Mouse (Mus musculus): Measurements from ENCODE around the gene Btbd3. TPM values are rescaled to one million over a fixed set of nuclear protein-coding genes. Genes with fewer than 3 reads are reported as not detected.

Btbd3 gene
- polyA plus RNA-seq, 1 experiment from 2014 or later: 19.6 TPM

GRCm38 (mm10) chr2:138555106-138555862, 298.9 kb downstream of the Btbd3 start:
- no peaks in the 10 kb centered on the region for H3K9me3 ChIP-seq (ENCODE audit: control insufficient read depth, low read length)
- H3K27ac ChIP-seq (ENCODE audit: low read depth, low read length): no peak overlapping the region
- H3K9ac ChIP-seq (ENCODE audit: low read length): no peak overlapping the region
- H3K4me1 ChIP-seq (ENCODE audit: control insufficient read depth, insufficient read depth, low read length): no peaks in the 10 kb centered on the region
- ATAC-seq (ENCODE audit: insufficient read depth, low FRiP score, low TSS enrichment): no peak
- no peak for DNase-seq (ENCODE audit: low spot score)
- H3K27me3 ChIP-seq (ENCODE audit: control insufficient read depth, insufficient read depth, low read length): no peaks in the 10 kb centered on the region
- WGBS: 86% methylated on average over 11 of the region's 11 CpGs
- H3K4me3 ChIP-seq (ENCODE audit: low read depth, low read length): no peak overlapping the region
- no peaks in the 10 kb centered on the region for H3K36me3 ChIP-seq (ENCODE audit: control insufficient read depth, insufficient read depth, low read length)
- no peak overlapping the region for H3K4me2 ChIP-seq (ENCODE audit: low read depth)

DNA sequence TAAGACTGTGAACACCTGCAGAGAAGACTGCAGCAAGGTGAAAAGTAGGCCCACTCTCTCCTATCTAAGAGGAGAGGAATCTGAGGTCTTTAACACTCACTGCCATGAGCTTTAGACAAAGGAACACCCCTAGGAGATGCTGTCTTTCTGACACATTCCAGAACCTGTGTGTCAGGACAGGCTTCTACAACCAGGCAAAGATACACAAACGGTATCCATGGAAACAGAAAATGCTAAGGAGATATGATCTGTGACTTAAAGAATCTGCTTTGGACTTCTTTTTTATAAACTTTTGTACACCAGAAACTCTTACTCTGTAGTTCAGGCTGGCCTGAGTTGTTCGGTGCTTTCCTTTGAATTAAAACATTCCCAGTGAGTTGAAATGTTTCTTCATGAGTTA, 329.6 kb downstream of the Btbd3 start:
- H3K4me2 ChIP-seq (ENCODE audit: low read depth): no peak overlapping the region
- H3K36me3 ChIP-seq (ENCODE audit: control insufficient read depth, insufficient read depth, low read length): no peaks in the 10 kb centered on the region
- 93% methylated on average over 2 of the region's 2 CpGs for WGBS
- H3K4me1 ChIP-seq (ENCODE audit: control insufficient read depth, insufficient read depth, low read length): no peaks in the 10 kb centered on the region
- no peak overlapping the region for H3K4me3 ChIP-seq (ENCODE audit: low read depth, low read length)
- H3K9me3 ChIP-seq (ENCODE audit: control insufficient read depth, low read length): no peaks in the 10 kb centered on the region
- ATAC-seq (ENCODE audit: insufficient read depth, low FRiP score, low TSS enrichment): no peak
- no peaks in the 10 kb centered on the region for H3K27me3 ChIP-seq (ENCODE audit: control insufficient read depth, insufficient read depth, low read length)
- no peak overlapping the region for H3K27ac ChIP-seq (ENCODE audit: low read depth, low read length)
- DNase-seq (ENCODE audit: low spot score): no peak
- no peak overlapping the region for H3K9ac ChIP-seq (ENCODE audit: low read length)

GRCm38 (mm10) chr2:138587335-138587734, 331.0 kb downstream of the Btbd3 start:
- Histone ChIP-seq H3K27me3 (ENCODE audit: control insufficient read depth, insufficient read depth, low read length) (no peaks in the 10 kb centered on the region), H3K27ac (ENCODE audit: low read depth, low read length) (no peak overlapping the region), H3K9ac (ENCODE audit: low read length) (no peak overlapping the region), H3K4me1 (ENCODE audit: control insufficient read depth, insufficient read depth, low read length) (no peaks in the 10 kb centered on the region), H3K4me2 (ENCODE audit: low read depth) (no peak overlapping the region), H3K36me3 (ENCODE audit: control insufficient read depth, insufficient read depth, low read length) (no peaks in the 10 kb centered on the region), H3K4me3 (ENCODE audit: low read depth, low read length) (no peak overlapping the region), H3K9me3 (ENCODE audit: control insufficient read depth, low read length) (no peaks in the 10 kb centered on the region)
- DNase-seq (ENCODE audit: low spot score) (no peak), ATAC-seq (ENCODE audit: insufficient read depth, low FRiP score, low TSS enrichment) (no peak)
- WGBS: 90% methylated on average over 2 of the region's 2 CpGs

- H3K36me3 ChIP-seq (ENCODE audit: control insufficient read depth, insufficient read depth, low read length): no peaks in the 10 kb centered on the region
- no peaks in the 10 kb centered on the region for H3K9me3 ChIP-seq (ENCODE audit: control insufficient read depth, low read length)
- no peak overlapping the region for H3K27ac ChIP-seq (ENCODE audit: low read depth, low read length)
- H3K4me3 ChIP-seq (ENCODE audit: low read depth, low read length): no peak overlapping the region
- no peak overlapping the region for H3K4me2 ChIP-seq (ENCODE audit: low read depth)
- H3K4me1 ChIP-seq (ENCODE audit: control insufficient read depth, insufficient read depth, low read length): no peaks in the 10 kb centered on the region
- DNase-seq (ENCODE audit: low spot score): no peak
- ATAC-seq (ENCODE audit: insufficient read depth, low FRiP score, low TSS enrichment): no peak
- H3K9ac ChIP-seq (ENCODE audit: low read length): no peak overlapping the region
- no peaks in the 10 kb centered on the region for H3K27me3 ChIP-seq (ENCODE audit: control insufficient read depth, insufficient read depth, low read length)
- WGBS: 85% methylated on average over 7 of the region's 7 CpGs
Observed at GRCm38 (mm10) chr2:138587795-138588545, 331.6 kb downstream of the Btbd3 start.

- Histone ChIP-seq H3K27ac (ENCODE audit: low read depth, low read length) (no peak overlapping the region), H3K4me1 (ENCODE audit: control insufficient read depth, insufficient read depth, low read length) (no peaks in the 10 kb centered on the region), H3K36me3 (ENCODE audit: control insufficient read depth, insufficient read depth, low read length) (no peaks in the 10 kb centered on the region), H3K27me3 (ENCODE audit: control insufficient read depth, insufficient read depth, low read length) (no peaks in the 10 kb centered on the region), H3K4me2 (ENCODE audit: low read depth) (no peak overlapping the region), H3K4me3 (ENCODE audit: low read depth, low read length) (no peak overlapping the region), H3K9me3 (ENCODE audit: control insufficient read depth, low read length) (no peaks in the 10 kb centered on the region), H3K9ac (ENCODE audit: low read length) (no peak overlapping the region)
- 84% methylated on average over 3 of the region's 3 CpGs for WGBS
- ATAC-seq (ENCODE audit: insufficient read depth, low FRiP score, low TSS enrichment) (no peak), DNase-seq (ENCODE audit: low spot score) (no peak)
Observed at GRCm38 (mm10) chr2:138589105-138589504, 332.7 kb downstream of the Btbd3 start.

DNA sequence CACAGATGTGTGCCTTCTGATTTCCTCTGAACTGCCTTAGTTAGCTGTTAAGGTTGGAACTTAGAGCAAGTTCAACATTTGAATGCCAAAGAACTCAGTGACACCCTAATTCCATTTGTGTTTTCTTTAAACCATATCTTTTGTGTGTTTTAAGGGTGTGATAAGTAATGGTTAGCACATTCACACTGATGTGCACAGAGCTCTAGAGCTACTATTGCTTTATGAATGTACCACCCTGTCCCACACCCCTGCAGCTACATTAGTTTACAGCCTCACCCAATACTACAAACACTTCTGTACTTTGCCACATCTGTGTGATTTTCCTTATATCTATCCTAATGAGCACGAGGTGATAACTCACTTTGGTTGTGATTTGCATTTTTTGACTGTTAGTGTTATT, 333.9 kb downstream of the Btbd3 start:
- ATAC-seq (ENCODE audit: insufficient read depth, low FRiP score, low TSS enrichment): no peak
- DNase-seq (ENCODE audit: low spot score): no peak
- Histone ChIP-seq H3K36me3 (ENCODE audit: control insufficient read depth, insufficient read depth, low read length) (no peaks in the 10 kb centered on the region), H3K4me1 (ENCODE audit: control insufficient read depth, insufficient read depth, low read length) (no peaks in the 10 kb centered on the region), H3K4me2 (ENCODE audit: low read depth) (no peak overlapping the region), H3K9me3 (ENCODE audit: control insufficient read depth, low read length) (no peaks in the 10 kb centered on the region), H3K9ac (ENCODE audit: low read length) (no peak overlapping the region), H3K27ac (ENCODE audit: low read depth, low read length) (no peak overlapping the region), H3K4me3 (ENCODE audit: low read depth, low read length) (no peak overlapping the region), H3K27me3 (ENCODE audit: control insufficient read depth, insufficient read depth, low read length) (no peaks in the 10 kb centered on the region)
- 71% methylated on average over 1 of the region's 1 CpGs for WGBS

DNA sequence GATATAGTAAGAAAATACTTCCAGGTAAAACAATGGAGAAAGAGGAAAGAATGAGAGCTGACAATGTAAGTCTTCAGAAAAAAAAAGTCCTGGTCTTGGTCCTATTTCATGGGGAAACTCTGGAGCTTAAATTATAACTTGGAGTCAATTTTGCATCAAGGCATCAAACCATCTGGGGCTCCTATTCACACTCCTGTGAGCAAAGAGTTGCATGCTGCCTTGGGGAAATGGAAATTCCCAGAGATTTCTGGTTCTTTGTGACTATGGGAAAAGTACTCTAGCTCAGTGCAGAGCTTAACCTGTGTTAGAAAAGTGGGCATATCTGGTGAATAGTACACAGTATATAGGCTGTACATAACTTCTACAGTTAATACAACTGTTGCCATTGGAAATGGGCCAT, 356.0 kb downstream of the Btbd3 start:
- DNase-seq (ENCODE audit: low spot score) (no peak), ATAC-seq (ENCODE audit: insufficient read depth, low FRiP score, low TSS enrichment) (no peak)
- Histone ChIP-seq H3K4me1 (ENCODE audit: control insufficient read depth, insufficient read depth, low read length) (no peaks in the 10 kb centered on the region), H3K4me3 (ENCODE audit: low read depth, low read length) (no peak overlapping the region), H3K27me3 (ENCODE audit: control insufficient read depth, insufficient read depth, low read length) (no peaks in the 10 kb centered on the region), H3K36me3 (ENCODE audit: control insufficient read depth, insufficient read depth, low read length) (no peaks in the 10 kb centered on the region), H3K9me3 (ENCODE audit: control insufficient read depth, low read length) (no peaks in the 10 kb centered on the region), H3K4me2 (ENCODE audit: low read depth) (no peak overlapping the region), H3K9ac (ENCODE audit: low read length) (no peak overlapping the region), H3K27ac (ENCODE audit: low read depth, low read length) (no peak overlapping the region)

- DNase-seq (ENCODE audit: low spot score) (no peak), ATAC-seq (ENCODE audit: insufficient read depth, low FRiP score, low TSS enrichment) (no peak)
- Histone ChIP-seq H3K4me2 (ENCODE audit: low read depth) (no peak overlapping the region), H3K27me3 (ENCODE audit: control insufficient read depth, insufficient read depth, low read length) (no peaks in the 10 kb centered on the region), H3K9me3 (ENCODE audit: control insufficient read depth, low read length) (no peaks in the 10 kb centered on the region), H3K4me3 (ENCODE audit: low read depth, low read length) (no peak overlapping the region), H3K9ac (ENCODE audit: low read length) (no peak overlapping the region), H3K27ac (ENCODE audit: low read depth, low read length) (no peak overlapping the region), H3K36me3 (ENCODE audit: control insufficient read depth, insufficient read depth, low read length) (no peaks in the 10 kb centered on the region), H3K4me1 (ENCODE audit: control insufficient read depth, insufficient read depth, low read length) (no peaks in the 10 kb centered on the region)
- WGBS: 92% methylated on average over 5 of the region's 5 CpGs
Observed at GRCm38 (mm10) chr2:138617501-138617900, 361.1 kb downstream of the Btbd3 start.
